Mouse (Mus musculus) telencephalon, adult 2 months (tissue): ENCODE measurements at regions not wholly inside any gene's neighbourhood (a gene's known extent, or its start where the extent isn't known, plus 50 kb on each side); places are given as distances from the start of the nearest gene placed in this dataset.
"Not testable (repeated sequence)": the region's sequence is repeated elsewhere in the genome, so short reads cannot be mapped to it uniquely, and the experiment has no call there.

Experiments
- DNase-seq: peaks from one replicate; pipeline ENCODE4 v3.0.0-alpha.2; 2011; ENCODE audit warnings: low read depth, low spot score

GRCm38 (mm10) chr12:17992572-17992971 lies 301.9 kb downstream of the Hpcal1 start:
- DNase-seq: peak; percentile 0

- DNase-seq: not testable (repeated sequence)
Observed at GRCm38 (mm10) chr12:17993368-17993767, 302.7 kb downstream of the Hpcal1 start.
